Mouse (Mus musculus) embryonic facial prominence, embryonic 13.5 days (tissue): ENCODE data around the gene Mgat1. TPM values are rescaled to one million over a fixed set of nuclear protein-coding genes. Genes with fewer than 3 reads are reported as not detected.

Experiments used
- polyA plus RNA-seq: library from polyadenylated mRNA; unstranded; fragments of >200 nt; fragmentation: Nextera tagmentation; extraction: Ambion mirVana; gene quantifications from 2 replicates; pipeline ENCODE4 v1.2.1, GENCODE M21; 2015

The Mgat1 gene
- polyA plus RNA-seq, 1 experiment from 2014 or later: 53.5 TPM

Other genes with a start within 250 kb of the Mgat1 start
- 0.20 and 0.61 TPM in 2 replicates for gene 9930111J21Rik2, start 192.9 kb upstream of the Mgat1 start, polyA plus RNA-seq
- 0.11 and 0.30 TPM in 2 replicates for gene Tgtp2, start 180.0 kb upstream of the Mgat1 start, polyA plus RNA-seq
- 0.72 and 1.8 TPM in 2 replicates for gene Ifi47, start 167.6 kb upstream of the Mgat1 start, polyA plus RNA-seq
- 0.07 TPM in 1 of 2 replicates, not detected in the other for gene Olfr1396, start 129.3 kb upstream of the Mgat1 start, polyA plus RNA-seq
- gene Olfr1395, start 101.9 kb upstream of the Mgat1 start, polyA plus RNA-seq: 0.08 TPM in 1 of 2 replicates, not detected in the other
- gene Olfr1394, start 89.8 kb upstream of the Mgat1 start, polyA plus RNA-seq: not detected in 2 replicates
- 0.51 and 0.81 TPM in 2 replicates for gene Btnl9, start 57.0 kb upstream of the Mgat1 start, polyA plus RNA-seq
- 41.7 and 46.5 TPM in 2 replicates for gene Zfp62, start 40.9 kb upstream of the Mgat1 start, polyA plus RNA-seq
- not detected in 2 replicates for gene Olfr1393, start 34.1 kb downstream of the Mgat1 start, polyA plus RNA-seq
- gene Olfr1392, start 41.1 kb downstream of the Mgat1 start, polyA plus RNA-seq: not detected in 2 replicates
- not detected in 2 replicates for gene Olfr10, start 60.5 kb downstream of the Mgat1 start, polyA plus RNA-seq
- 0.10 TPM in 1 of 2 replicates, not detected in the other for gene Olfr1391, start 78.6 kb downstream of the Mgat1 start, polyA plus RNA-seq
- not detected in 2 replicates for gene Olfr1390, start 91.0 kb downstream of the Mgat1 start, polyA plus RNA-seq
- 0.17 TPM in 1 of 2 replicates, not detected in the other for gene Olfr1389, start 178.9 kb downstream of the Mgat1 start, polyA plus RNA-seq
- 0.11 TPM in 2 replicates for gene Olfr1388, start 192.4 kb downstream of the Mgat1 start, polyA plus RNA-seq
- not detected in 2 replicates for gene Olfr1387, start 211.2 kb downstream of the Mgat1 start, polyA plus RNA-seq
- not detected in 2 replicates for gene Olfr1386, start 220.9 kb downstream of the Mgat1 start, polyA plus RNA-seq
- not detected in 2 replicates for gene Olfr1385, start 244.9 kb downstream of the Mgat1 start, polyA plus RNA-seq